Mouse (Mus musculus): Measurements from ENCODE around the gene Jaml.

The Jaml gene

DNA sequence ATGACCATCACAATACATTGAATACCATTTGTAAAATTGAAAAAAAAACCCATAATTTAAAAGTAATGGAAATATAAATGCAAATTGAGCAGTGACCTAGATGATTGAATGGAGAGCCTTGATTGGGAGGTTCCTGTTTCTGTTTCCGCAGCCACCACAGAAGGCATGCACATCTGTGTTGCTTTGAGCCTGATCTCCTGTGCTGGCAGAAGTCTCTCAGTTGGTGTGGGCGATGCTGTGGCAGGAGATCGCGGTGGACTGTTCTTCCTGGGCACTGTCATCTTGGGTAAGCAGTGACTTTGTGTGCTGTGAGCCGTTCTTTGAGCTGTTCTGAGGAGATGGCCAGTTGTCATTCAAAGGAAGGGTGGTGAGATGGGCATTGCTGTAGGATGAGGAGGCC is at the start of gene Jaml:
TSS of gene Jaml (plus strand) at position 173 of the 400 bp plus-strand sequence.
- TF ChIP-seq GATA4 (IDR thresholded peaks at IDR 0.05; ENCODE audit: insufficient replicate concordance, low read length), result no peak

DNA sequence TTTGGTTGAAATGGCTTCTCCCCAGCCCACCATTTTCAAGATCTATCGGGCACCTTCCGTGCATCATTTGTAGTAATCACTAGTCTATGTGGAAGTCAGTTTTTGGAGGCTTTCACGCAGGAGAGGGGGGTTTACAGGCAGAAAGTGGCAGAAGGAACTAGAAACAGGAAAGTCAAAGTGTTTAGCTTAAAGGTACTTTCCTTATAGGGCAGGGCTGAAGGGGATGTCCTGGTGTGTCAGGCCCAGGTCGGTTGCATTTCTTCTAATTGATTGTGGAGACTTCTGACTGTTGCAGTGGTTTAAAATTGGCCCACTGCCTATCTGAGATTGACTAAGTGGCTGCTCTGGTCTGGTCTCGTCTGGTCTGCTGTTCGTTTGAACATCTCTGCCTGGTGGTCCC is 48.6 kb upstream of the Jaml start:
- TF ChIP-seq GATA4 (IDR thresholded peaks at IDR 0.05; ENCODE audit: insufficient replicate concordance, low read length), result no peak

DNA sequence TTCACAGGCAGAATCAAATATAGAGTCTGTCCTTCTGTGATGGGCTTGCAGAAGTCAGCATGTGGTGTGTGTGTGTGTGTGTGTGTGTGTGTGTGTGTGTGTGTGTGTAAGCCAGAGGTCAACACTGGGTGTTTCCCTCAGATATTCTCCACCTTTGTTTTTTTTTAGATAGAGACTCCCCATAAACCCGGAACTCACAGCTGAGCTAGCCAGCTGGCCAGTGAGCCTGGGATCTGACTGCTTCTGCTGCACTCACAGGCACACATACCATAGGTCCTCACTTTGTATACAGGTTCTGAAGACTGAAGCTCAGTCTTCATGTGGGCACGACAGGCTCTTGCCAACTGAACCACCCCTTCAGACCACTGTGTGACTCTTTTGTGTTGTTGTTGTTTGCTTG is 46.7 kb upstream of the Jaml start:
- TF ChIP-seq GATA4 (IDR thresholded peaks at IDR 0.05; ENCODE audit: insufficient replicate concordance, low read length), result no peak

DNA sequence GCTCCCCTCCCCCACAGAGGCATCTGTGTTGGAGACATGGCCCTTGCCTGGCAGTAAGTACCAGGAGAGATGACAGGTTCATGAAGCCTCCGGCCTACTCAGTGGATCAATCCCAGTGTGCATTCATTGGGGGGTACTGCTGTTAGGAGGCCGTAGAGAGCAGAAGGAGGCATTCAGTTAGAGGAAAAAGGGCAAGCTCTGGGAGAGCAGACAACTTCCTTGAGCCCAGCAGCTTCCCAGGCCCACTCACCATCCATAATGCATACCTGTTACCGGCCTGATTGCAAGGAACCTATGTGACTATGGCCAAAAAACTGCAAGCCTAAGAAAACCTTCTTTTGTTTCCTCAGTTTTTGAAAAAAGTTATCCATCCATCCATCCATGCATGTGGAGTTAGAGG is 44.5 kb upstream of the Jaml start:
- no peak for TF ChIP-seq GATA4 (IDR thresholded peaks at IDR 0.05; ENCODE audit: insufficient replicate concordance, low read length)

DNA sequence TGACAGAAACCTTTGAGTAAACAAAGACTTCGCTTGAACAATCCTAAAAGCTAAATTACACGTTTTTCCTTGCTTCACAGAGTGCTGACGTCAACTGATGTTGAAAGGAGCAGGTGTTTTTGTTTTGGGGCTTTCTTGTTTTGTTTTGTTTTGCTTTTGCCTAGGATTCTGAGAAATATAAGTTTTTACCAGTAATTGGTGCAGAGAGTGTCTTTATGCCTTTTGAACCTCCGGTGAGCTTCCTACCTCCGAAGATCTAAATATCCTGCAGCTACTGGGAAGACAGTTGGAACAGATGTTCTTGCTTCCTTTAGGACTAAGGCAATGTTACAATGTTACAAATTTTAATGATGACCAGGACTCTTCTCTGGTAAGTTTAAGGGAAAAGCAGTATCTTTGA is 39.5 kb upstream of the Jaml start, which contains the start of gene Mpzl2:
TSS of gene Mpzl2 (plus strand) at position 301 of the 400 bp plus-strand sequence.
- TF ChIP-seq GATA4 (IDR thresholded peaks at IDR 0.05; ENCODE audit: insufficient replicate concordance, low read length), result no peak

DNA sequence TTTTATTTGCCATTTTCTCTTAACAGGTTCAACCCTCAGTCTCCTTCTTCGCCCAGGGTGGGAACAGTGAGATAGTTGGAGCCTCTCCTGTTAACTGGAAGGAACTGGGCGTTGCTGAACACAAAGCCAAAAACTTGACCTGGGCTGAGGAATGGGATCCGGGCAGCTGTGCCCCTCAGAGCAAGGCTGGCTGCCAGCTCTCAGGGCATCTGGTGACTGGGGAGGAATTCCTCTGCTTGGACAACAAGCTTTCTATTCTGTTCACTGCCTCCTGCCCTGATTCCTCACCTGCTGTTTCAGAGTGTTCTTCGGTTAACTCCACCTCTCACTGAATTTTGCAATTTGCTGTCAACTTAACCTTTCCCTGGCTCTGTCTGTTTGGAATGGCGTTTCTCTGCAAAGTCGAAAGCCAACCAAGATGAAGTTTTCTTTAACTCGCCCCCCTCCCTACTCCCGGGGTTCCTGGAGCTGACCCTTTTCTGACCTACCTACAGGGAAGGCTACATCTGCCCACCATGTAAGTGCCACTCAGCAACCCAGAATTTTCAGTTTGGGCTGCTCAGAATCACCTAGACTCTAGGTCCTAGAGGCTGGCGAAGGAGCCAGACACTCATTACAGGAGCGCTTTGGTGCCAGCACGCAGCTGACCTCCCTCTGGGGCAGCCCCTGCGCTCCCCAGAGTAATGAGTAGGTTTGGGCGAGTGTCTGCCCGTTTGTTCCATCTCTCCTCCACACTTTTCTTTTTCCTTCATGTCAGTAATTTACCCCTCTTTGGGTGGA is 38.7 kb upstream of the Jaml start:
- TF ChIP-seq GATA4 (IDR thresholded peaks at IDR 0.05; ENCODE audit: insufficient replicate concordance, low read length), result no peak

DNA sequence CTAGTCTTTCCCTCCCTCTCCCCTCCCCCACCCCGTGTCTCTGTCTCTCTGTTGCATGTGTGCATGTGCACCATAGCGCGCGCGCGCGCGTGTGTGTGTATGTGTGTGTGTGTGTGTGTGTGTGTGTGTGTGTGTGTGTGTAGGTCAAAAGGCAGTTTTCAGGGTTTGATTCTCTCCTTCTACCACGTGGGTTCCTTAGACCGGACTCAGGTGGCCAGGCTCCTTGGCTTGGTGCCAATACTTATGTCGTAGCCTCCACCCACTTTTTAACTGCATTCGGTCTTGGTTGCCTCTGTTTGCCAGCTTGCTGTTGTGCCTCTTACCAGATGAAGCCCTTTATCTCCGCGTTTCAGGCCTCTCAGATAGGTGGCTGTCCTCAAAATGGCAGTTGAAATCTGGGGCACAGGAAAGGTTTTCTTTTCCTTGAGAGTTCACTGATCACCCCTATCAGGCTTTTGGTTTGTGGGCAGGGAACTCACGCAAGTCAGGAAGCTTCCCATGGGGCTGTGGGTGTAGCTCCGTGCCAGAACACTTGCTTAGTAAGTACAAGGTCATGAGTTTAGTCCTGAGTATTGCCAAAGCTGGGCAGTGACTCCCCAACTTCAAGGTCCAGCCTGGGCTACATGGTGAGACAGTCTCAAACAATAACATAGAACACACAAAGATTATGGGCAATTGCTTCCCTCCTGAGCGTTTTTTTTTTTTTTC is 37.7 kb upstream of the Jaml start:
- no peak for TF ChIP-seq GATA4 (IDR thresholded peaks at IDR 0.05; ENCODE audit: insufficient replicate concordance, low read length)

DNA sequence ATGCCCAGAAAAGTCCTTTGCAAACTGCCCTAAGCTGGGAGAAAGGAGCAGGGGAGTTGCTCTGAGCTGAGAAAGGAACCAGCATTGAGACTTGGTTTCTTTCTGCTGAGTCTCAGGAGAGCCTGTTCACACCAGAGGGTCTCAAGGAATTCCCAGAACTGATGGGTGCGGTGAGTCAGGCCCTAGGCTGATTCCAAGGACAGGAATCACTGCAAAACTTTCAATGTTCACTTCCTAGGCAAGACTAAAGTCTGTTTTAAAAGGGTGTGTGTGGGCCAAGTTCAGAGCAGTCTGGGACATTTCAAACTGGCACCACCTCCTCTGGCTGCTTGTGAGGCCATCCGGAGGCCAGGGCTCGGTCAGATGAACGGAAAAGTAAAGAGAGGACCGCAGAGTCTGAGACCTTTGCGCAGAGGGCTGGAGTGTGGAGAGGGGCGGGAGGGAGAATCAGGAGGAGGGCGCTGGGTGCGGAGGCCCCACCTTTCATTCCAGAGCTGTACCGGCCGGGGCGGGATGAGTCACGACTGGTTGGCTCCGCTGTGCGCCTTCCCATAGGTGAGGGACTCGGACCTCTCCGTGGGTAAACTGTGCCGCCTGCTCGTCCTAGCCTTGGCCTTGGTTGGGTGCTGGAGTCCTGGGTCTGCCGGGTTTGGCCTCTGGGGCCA is 36.8 kb upstream of the Jaml start:
- no peak for TF ChIP-seq GATA4 (IDR thresholded peaks at IDR 0.05; ENCODE audit: insufficient replicate concordance, low read length)

DNA sequence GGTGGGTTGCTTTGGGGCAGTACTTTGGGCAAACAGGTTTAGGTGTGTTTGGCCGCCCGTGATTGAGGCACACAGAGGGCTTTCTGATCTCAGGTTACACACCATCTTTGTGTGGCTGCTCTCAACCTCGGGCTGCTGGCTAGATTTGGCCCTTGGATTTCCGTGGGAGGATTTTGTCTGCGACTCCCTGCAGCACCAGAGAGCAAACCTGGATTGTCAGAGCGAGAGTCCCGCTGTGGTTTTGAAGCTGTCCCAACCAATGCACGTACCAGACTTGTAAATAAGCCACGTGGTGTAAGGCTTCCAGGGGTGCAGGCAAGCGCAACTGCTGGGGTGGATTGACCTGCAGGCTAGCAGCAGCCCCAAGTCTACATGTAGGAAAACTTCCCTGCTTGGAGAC is 36.0 kb upstream of the Jaml start:
- TF ChIP-seq GATA4 (IDR thresholded peaks at IDR 0.05; ENCODE audit: insufficient replicate concordance, low read length), result no peak

DNA sequence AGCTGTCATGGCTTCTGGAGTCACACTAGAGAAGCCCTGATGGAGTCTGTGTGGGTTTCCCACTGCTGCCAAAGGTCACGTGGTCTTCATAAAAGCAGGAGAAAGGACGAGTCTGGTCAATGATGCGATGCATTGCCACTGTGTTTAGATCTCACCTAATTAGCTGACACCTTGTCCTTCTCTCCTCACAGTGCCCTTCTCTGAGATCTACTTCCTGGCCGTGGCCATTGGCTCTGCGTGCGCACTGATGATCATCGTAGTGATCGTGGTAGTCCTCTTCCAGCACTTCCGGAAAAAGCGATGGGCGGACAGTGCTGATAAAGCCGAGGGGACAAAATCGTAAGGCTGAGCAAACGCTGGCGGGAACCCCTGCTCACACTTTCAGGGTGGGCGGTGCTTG is 32.0 kb upstream of the Jaml start:
- no peak for TF ChIP-seq GATA4 (IDR thresholded peaks at IDR 0.05; ENCODE audit: insufficient replicate concordance, low read length)

DNA sequence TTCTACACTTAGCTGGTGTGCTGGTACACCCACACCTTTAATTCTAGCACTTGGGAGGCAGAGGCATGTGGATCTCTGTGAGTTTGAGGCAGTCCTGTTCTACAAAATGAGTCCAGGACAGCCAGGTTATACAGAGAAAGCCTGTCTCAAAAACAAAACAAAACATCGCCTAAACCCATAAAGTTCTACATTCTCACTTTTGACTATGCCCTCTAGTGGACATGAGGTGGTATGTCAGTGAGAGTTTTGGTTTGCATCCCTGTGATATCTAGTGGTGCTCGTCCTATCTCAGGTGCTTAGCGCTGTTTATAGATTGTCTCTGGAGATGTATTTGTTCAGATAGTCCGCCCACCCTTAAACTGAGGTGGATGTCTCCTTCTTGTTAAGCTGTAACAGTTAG is 30.5 kb upstream of the Jaml start:
- no peak for TF ChIP-seq GATA4 (IDR thresholded peaks at IDR 0.05; ENCODE audit: insufficient replicate concordance, low read length)

DNA sequence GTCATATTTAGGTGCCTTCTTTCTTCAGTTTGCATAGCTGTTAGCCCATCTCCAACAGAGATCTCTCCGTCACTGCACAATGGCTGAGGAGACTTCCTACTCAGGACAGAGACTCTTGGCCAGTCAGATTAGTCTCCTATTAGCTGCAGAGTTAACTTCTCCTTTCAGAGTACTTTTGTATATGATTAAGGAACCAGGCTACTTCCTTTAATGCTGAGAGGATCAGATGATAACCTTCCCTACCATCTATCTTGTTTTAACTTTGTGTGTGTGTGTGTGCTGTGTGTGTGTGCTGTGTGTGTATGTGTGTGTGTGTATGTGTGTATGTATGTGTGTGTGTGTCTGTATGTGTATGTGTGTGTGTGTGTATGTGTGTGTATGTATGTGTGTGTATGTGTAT is 29.3 kb upstream of the Jaml start:
- no peak for TF ChIP-seq GATA4 (IDR thresholded peaks at IDR 0.05; ENCODE audit: insufficient replicate concordance, low read length)

DNA sequence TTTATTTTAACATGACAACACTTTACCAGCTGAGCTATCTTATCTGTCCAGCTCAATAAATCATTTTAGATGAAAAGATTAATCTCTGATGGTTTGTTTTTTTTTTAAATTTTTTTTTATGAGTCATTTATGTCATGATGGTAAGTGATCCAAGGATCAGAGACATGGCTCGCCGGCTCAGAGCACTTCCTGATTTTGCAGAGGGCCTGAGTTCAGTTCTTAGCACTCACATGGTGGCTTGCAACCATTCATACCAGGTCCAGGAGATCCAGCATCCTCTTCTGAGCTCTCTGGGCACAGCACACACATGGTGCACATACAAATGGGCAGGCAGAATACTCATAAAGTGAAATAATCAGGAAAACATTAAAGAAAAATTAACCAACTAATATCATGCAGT is 28.7 kb upstream of the Jaml start:
- no peak for TF ChIP-seq GATA4 (IDR thresholded peaks at IDR 0.05; ENCODE audit: insufficient replicate concordance, low read length)

DNA sequence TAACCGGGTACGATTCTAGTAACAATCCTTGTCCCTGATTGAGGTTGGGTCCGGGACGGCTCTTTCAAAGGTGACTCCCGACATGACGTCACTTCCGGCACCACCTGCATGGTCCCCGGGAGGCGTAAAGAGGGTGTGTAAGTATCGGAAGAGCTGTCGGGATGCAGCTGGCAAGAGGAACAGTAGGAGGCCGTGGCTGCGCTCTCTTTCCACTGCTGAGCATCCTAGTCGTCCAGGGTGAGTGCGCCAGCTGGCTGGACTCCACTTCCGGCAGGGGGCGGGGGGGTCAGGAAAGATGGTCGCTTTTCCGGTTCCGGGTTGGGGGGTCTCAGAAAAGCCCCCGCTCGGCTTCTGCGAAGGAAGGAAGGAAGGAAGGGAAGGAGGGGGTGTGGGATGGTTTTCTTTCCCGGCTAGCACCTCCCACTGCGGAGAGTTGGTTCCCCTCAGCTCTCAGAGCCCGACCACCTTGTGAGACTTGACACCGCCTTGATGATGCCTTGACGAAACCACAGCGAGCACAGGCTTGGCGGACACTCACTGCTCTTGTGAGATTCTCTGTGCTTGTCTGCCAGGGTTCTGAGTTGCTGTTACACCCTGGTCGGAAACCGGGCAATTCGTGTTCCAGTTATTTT is 23.8 kb upstream of the Jaml start, which contains the start of gene Mpzl3:
TSS of gene Mpzl3 (plus strand) at position 105 of the 632 bp plus-strand sequence.
- TF ChIP-seq GATA4 (IDR thresholded peaks at IDR 0.05; ENCODE audit: insufficient replicate concordance, low read length), result no peak

DNA sequence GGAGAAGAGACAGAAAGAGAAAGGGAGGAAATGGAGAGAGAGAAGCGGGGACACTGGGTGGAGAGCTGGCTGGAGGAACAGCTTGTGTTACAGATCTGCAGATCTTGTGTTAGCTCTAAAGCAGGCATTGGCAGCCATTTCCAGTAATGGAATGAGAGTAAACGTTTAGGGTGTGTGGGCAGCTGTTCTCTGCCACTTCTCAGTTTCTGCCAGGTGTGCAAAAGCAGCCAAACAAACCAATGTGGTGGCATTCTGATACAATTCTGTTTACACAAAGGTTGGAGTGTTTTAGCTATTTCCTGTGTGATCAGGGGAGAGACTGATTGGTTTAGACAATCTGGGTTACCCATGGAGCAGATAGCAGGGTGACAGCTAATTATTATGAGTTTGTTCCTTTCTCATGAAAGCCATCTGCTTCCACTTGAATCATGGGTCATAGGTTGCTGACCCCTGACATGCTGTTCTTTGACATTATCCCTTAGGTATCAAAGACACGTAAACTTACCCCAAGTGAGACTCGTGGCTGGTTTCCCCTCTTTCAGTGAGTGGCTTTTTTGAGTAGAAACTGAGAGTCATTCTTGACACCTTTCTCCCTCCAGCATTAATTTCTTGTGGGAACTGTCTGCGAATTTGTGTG is 20.6 kb upstream of the Jaml start:
- TF ChIP-seq GATA4 (IDR thresholded peaks at IDR 0.05; ENCODE audit: insufficient replicate concordance, low read length), result no peak
